Mouse (Mus musculus) cerebellum, adult 2 months (tissue): ENCODE data around the gene Bhlhe41.

Experiments
- CTCF ChIP-seq: fragments of 200-500 bp; IDR thresholded peaks from 2 replicates; pipeline ENCODE4 v1.5.1; 2011; ENCODE audit warnings: low read depth, mild to moderate bottlenecking, control low read depth, low read length, moderate library complexity, borderline replicate concordance; ENCODE audit not compliant: insufficient read depth
- POLR2A ChIP-seq: fragments of 200-500 bp; IDR thresholded peaks from 2 replicates; pipeline ENCODE4 v1.6.1; 2011; ENCODE audit warnings: low read length, control low read depth, borderline replicate concordance; ENCODE audit not compliant: insufficient read depth

- no peak for TF ChIP-seq CTCF
- TF ChIP-seq POLR2A: no peak
Observed at GRCm38 (mm10) chr6:145826305-145826704, 39.1 kb downstream of the Bhlhe41 start.
